ENCODE assay signal across 8 mouse cellular contexts in the genomic region with DNA sequence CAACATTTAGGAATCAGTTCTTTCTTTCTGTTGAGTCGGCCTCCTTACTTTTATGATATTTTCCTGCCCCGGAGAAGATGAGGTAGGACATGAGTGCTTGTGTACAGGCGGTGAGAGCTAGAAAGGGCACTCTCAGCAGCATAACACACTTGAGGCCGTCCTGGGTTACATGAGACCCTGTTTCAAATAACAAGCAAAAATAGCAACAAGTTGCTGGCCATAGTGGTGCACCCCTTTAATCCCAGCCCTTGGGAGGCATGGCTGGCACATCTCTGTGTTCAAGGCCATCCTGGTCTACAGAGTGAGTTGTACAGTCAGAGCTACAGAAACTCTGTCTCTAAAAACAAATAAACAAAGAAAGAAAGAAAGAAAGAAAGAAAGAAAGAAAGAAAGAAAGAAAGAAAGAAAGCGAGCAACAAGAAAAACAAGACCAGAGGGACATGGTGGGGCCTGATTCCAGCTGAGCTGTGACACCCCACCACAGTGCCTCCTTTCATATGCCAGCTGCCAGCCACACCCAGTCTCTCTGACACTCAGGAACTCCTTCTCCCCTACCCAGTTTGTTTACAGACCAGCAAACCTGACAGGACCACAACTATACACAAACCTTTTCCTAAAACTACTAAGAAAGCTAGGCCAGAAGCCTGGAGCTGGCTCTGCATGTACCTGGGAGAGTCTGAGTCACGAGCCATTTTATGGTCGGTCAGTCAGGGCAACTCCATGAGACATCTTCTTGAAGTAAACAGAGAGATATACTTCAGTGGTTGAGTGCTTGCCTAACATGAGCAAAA. TPM values are rescaled to one million over a fixed set of nuclear protein-coding genes. Genes with fewer than 3 reads are reported as not detected.
DNase-seq lines count a peak whose midpoint lies in the region; ATAC-seq lines count a peak whose summit lies in the region.

No protein-coding gene starts in this region.

- H3K9me3 ChIP-seq in intestine, embryonic 14.5 days (ENCODE audit: control insufficient read depth, low read length): no peaks in the 10 kb centered on the region
- no peaks in the 10 kb centered on the region for H3K9me3 ChIP-seq in midbrain, embryonic 14.5 days (ENCODE audit: control insufficient read depth, low read length)

- DNase-seq in CD4-positive, CD25-positive, alpha-beta regulatory T cell, adult 2 months (ENCODE audit: low read depth, low spot score): peak; percentile 32
- DNase-seq in intestine, embryonic 14.5 days (ENCODE audit: low spot score): no peak
- DNase-seq in midbrain, embryonic 14.5 days: peak; percentile 19
- no peak for DNase-seq in B cell, adult 2 months
- no peak for DNase-seq in layer of hippocampus, adult 9-10 months (ENCODE audit: low spot score)
- no peak for DNase-seq in left cerebral cortex, postnatal 14 days (ENCODE audit: low spot score in 2 of 2)

- H3K4me3 ChIP-seq in brown adipose tissue, adult 24 weeks (ENCODE audit: insufficient read depth, low read depth, low read length): peak overlapping the region; percentile 77; the same call in 1 of the 2 replicates
- H3K4me3 ChIP-seq in intestine, embryonic 14.5 days (ENCODE audit: low read depth, low read length): peak overlapping the region; percentile 55
- peak overlapping the region; percentile 50; the same call in 1 of the 2 replicates for H3K4me3 ChIP-seq in midbrain, embryonic 14.5 days (replicated peaks; ENCODE audit: low read depth, low read length)

- H3K4me1 ChIP-seq in brown adipose tissue, adult 24 weeks (ENCODE audit: control insufficient read depth, insufficient read depth, insufficient read length, low read length): peaks cover 3% of the 10 kb centered on the region; the same call in 1 of the 2 replicates
- H3K4me1 ChIP-seq in intestine, embryonic 14.5 days (replicated peaks; ENCODE audit: control insufficient read depth, insufficient read depth, low read length): peaks cover 20% of the 10 kb centered on the region
- peaks cover 19% of the 10 kb centered on the region for H3K4me1 ChIP-seq in midbrain, embryonic 14.5 days (ENCODE audit: control insufficient read depth, insufficient read depth, low read length)

- H3K9ac ChIP-seq in intestine, embryonic 14.5 days (ENCODE audit: low read length): peak overlapping the region; percentile 77
- peak overlapping the region; percentile 64 for H3K9ac ChIP-seq in midbrain, embryonic 14.5 days (replicated peaks; ENCODE audit: low read length)

- no peaks in the 10 kb centered on the region for H3K27me3 ChIP-seq in intestine, embryonic 14.5 days (replicated peaks; ENCODE audit: control insufficient read depth, insufficient read depth, low read length)
- no peaks in the 10 kb centered on the region for H3K27me3 ChIP-seq in midbrain, embryonic 14.5 days (ENCODE audit: control insufficient read depth, insufficient read depth, low read length)

- no peak for ATAC-seq in CD4-positive, CD25-positive, alpha-beta regulatory T cell, adult 4 months
- ATAC-seq in intestine, embryonic 14.5 days (replicated peaks; ENCODE audit: low FRiP score, low TSS enrichment, low read depth): no peak
- no peak for ATAC-seq in midbrain, embryonic 14.5 days (ENCODE audit: low FRiP score, low TSS enrichment)

- peak overlapping the region; percentile 82 for H3K4me2 ChIP-seq in intestine, embryonic 14.5 days (ENCODE audit: low read length)
- peak overlapping the region; percentile 77 for H3K4me2 ChIP-seq in midbrain, embryonic 14.5 days (ENCODE audit: low read length)

- intact Hi-C loops in left cerebral cortex, postnatal 14 days (cut with DNase I): no loop called here

- peak overlapping the region; percentile 15; the same call in 1 of the 2 replicates for H3K27ac ChIP-seq in brown adipose tissue, adult 24 weeks (replicated peaks; ENCODE audit: low read depth, low read length)
- peak overlapping the region; percentile 93 for H3K27ac ChIP-seq in intestine, embryonic 14.5 days (ENCODE audit: low read depth)
- peak overlapping the region; percentile 95 for H3K27ac ChIP-seq in midbrain, embryonic 14.5 days (replicated peaks; ENCODE audit: low read depth, low read length)

- peaks cover 18% of the 10 kb centered on the region for H3K36me3 ChIP-seq in intestine, embryonic 14.5 days (ENCODE audit: control insufficient read depth, insufficient read depth, low read length)
- H3K36me3 ChIP-seq in midbrain, embryonic 14.5 days (ENCODE audit: control insufficient read depth, insufficient read depth, low read length): peaks cover 34% of the 10 kb centered on the region

- 68% methylated on average over 7 of the region's 7 CpGs for WGBS in intestine, embryonic 14.5 days
- 89% methylated on average over 7 of the region's 7 CpGs for WGBS in midbrain, embryonic 14.5 days

RNA-seq across cellular contexts. Expression of a gene that starts 9.8 kb away (rescaled TPM):
- 100 to 1,000 TPM in 1 of 2 experiments, 10 to 100 TPM in 1; 92.5 to 132 TPM for polyA plus RNA-seq in CD4-positive, CD25-positive, alpha-beta regulatory T cell, adult 4 months (2017; shearing (Covaris generic))
- 2.0 and 5.0 TPM in 2 replicates for polyA plus RNA-seq in brown adipose tissue, adult 24 weeks (2012; ENCODE audit: insufficient read depth, insufficient read length, missing spikeins)
- polyA plus RNA-seq in intestine, embryonic 14.5 days (2014; fragmentation: Nextera tagmentation; extraction: Ambion mirVana): 23.4 and 24.5 TPM in 2 replicates
- 71.1 and 72.7 TPM in 2 replicates for polyA plus RNA-seq in midbrain, embryonic 14.5 days (2014; fragmentation: Nextera tagmentation; extraction: Ambion mirVana)
- total RNA-seq in left cerebral cortex, postnatal 14 days (2021): 100 to 1,000 TPM; 111 to 115 TPM

RNA-seq across cellular contexts. Expression of a gene that starts 11.6 kb away (rescaled TPM):
- not detected for polyA plus RNA-seq in CD4-positive, CD25-positive, alpha-beta regulatory T cell, adult 4 months (2017; shearing (Covaris generic))
- not detected in 2 replicates for polyA plus RNA-seq in brown adipose tissue, adult 24 weeks (2012; ENCODE audit: insufficient read depth, insufficient read length, missing spikeins)
- polyA plus RNA-seq in intestine, embryonic 14.5 days (2014; fragmentation: Nextera tagmentation; extraction: Ambion mirVana): 0.42 and 0.55 TPM in 2 replicates
- 2.4 and 2.8 TPM in 2 replicates for polyA plus RNA-seq in midbrain, embryonic 14.5 days (2014; fragmentation: Nextera tagmentation; extraction: Ambion mirVana)
- 1 to 10 TPM; 3.3 to 3.4 TPM for total RNA-seq in left cerebral cortex, postnatal 14 days (2021)

RNA-seq across cellular contexts. Expression of a gene that starts 17.9 kb away (rescaled TPM):
- 1 to 10 TPM in 1 of 2 experiments, under 1 TPM in 1; 0.76 to 1.2 TPM for polyA plus RNA-seq in CD4-positive, CD25-positive, alpha-beta regulatory T cell, adult 4 months (2017; shearing (Covaris generic))
- 5.4 and 8.8 TPM in 2 replicates for polyA plus RNA-seq in brown adipose tissue, adult 24 weeks (2012; ENCODE audit: insufficient read depth, insufficient read length, missing spikeins)
- polyA plus RNA-seq in intestine, embryonic 14.5 days (2014; fragmentation: Nextera tagmentation; extraction: Ambion mirVana): 0.69 and 1.8 TPM in 2 replicates
- polyA plus RNA-seq in midbrain, embryonic 14.5 days (2014; fragmentation: Nextera tagmentation; extraction: Ambion mirVana): 0.72 and 1.4 TPM in 2 replicates
- total RNA-seq in left cerebral cortex, postnatal 14 days (2021): 1 to 10 TPM; 1.3 to 1.6 TPM

RNA-seq across cellular contexts. Expression of a gene that starts 42.9 kb away (rescaled TPM):
- polyA plus RNA-seq in CD4-positive, CD25-positive, alpha-beta regulatory T cell, adult 4 months (2017; shearing (Covaris generic)): 1 to 10 TPM in 1 of 2 experiments, under 1 TPM in 1; 0.54 to 1.6 TPM
- polyA plus RNA-seq in brown adipose tissue, adult 24 weeks (2012; ENCODE audit: insufficient read depth, insufficient read length, missing spikeins): 32.4 and 34.7 TPM in 2 replicates
- 50.6 and 52.1 TPM in 2 replicates for polyA plus RNA-seq in intestine, embryonic 14.5 days (2014; fragmentation: Nextera tagmentation; extraction: Ambion mirVana)
- polyA plus RNA-seq in midbrain, embryonic 14.5 days (2014; fragmentation: Nextera tagmentation; extraction: Ambion mirVana): 16.1 and 21.5 TPM in 2 replicates
- total RNA-seq in left cerebral cortex, postnatal 14 days (2021): 10 to 100 TPM; 28.9 to 31.6 TPM

RNA-seq across cellular contexts. Expression of a gene that starts 50.9 kb away (rescaled TPM):
- 10 to 100 TPM; 45.8 to 63.1 TPM for polyA plus RNA-seq in CD4-positive, CD25-positive, alpha-beta regulatory T cell, adult 4 months (2017; shearing (Covaris generic))
- 53.4 and 58.6 TPM in 2 replicates for polyA plus RNA-seq in brown adipose tissue, adult 24 weeks (2012; ENCODE audit: insufficient read depth, insufficient read length, missing spikeins)
- 65.4 and 70.3 TPM in 2 replicates for polyA plus RNA-seq in intestine, embryonic 14.5 days (2014; fragmentation: Nextera tagmentation; extraction: Ambion mirVana)
- 77.8 and 92.4 TPM in 2 replicates for polyA plus RNA-seq in midbrain, embryonic 14.5 days (2014; fragmentation: Nextera tagmentation; extraction: Ambion mirVana)
- 10 to 100 TPM; 41.2 to 44.6 TPM for total RNA-seq in left cerebral cortex, postnatal 14 days (2021)

Comparison
In these comparisons a context has a peak if more than half of its experiments do, and no peak if none do; other contexts are left out.
1. DNase-seq: peak in CD4-positive, CD25-positive, alpha-beta regulatory T cell, adult 2 months (single experiment) and midbrain, embryonic 14.5 days (single experiment); none in intestine, embryonic 14.5 days (single experiment), B cell, adult 2 months (0 of 2), layer of hippocampus, adult 9-10 months (single experiment) and left cerebral cortex, postnatal 14 days (0 of 2).
2. H3K27ac ChIP-seq: peak in every context shown above with its lines; median percentile 95 in midbrain, embryonic 14.5 days; 93 in intestine, embryonic 14.5 days; 15 in brown adipose tissue, adult 24 weeks.
3. Peak in every context shown above with its lines, with median percentiles within 50 percentile points of each other: H3K4me3 ChIP-seq.